Mouse (Mus musculus): ENCODE data around the gene Peak1. TPM values are rescaled to one million over a fixed set of nuclear protein-coding genes. Genes with fewer than 3 reads are reported as not detected.

Gene Peak1
- polyA plus RNA-seq, 1 experiment = 14.4 TPM

DNA sequence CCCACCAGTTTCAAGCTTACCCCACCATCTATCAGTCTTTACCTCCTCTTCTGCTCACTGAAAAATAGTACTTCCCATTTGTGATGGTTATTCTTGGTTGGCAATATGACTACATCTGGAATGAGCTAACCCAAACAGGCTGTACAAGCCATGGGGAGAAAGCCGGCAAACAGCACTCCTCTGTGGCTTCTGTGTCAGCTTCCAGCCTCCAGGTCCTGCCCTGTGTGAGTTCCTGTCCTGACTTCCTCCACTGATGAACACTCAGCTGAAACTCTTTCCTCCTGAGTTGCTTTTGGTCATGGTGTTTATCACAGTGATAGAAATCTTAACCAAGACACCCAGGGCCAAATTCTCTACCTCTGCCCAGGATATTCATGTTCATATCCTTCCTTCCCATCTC, 5.2 kb downstream of the Peak1 start:
- Histone ChIP-seq H3K79me3 (ENCODE audit: low read depth) (peaks cover 87% of the 10 kb centered on the region), H3K36me3 (ENCODE audit: control insufficient read depth, insufficient read depth) (peaks cover 16% of the 10 kb centered on the region), H3K4me3 (ENCODE audit: insufficient read depth, poor library complexity, severe bottlenecking) (no peak overlapping the region), H3K27me3 (ENCODE audit: control insufficient read depth, insufficient read depth, insufficient read length) (no peaks in the 10 kb centered on the region), H3ac (ENCODE audit: control insufficient read depth, insufficient read length, low read depth) (no peak overlapping the region), H3K79me2 (ENCODE audit: control insufficient read depth, insufficient read depth) (peaks cover 100% of the 10 kb centered on the region)
- TF ChIP-seq MYOG (IDR thresholded peaks at IDR 0.05; ENCODE audit: control insufficient read depth, extremely low read depth, insufficient read length) (no peak), MYOD1 (IDR thresholded peaks at IDR 0.05; ENCODE audit: control insufficient read depth, insufficient read length, low read depth) (no peak), CTCF (IDR thresholded peaks at IDR 0.05; ENCODE audit: control insufficient read depth, insufficient read depth, insufficient read length) (no peak), USF1 (IDR thresholded peaks at IDR 0.05; ENCODE audit: low read depth) (no peak), FOSL1 (IDR thresholded peaks at IDR 0.05; ENCODE audit: insufficient read depth, low read length, poor library complexity, severe bottlenecking) (no peak), MAX (IDR thresholded peaks at IDR 0.05) (no peak), CEBPB (IDR thresholded peaks at IDR 0.05; ENCODE audit: low read depth) (no peak)

DNA sequence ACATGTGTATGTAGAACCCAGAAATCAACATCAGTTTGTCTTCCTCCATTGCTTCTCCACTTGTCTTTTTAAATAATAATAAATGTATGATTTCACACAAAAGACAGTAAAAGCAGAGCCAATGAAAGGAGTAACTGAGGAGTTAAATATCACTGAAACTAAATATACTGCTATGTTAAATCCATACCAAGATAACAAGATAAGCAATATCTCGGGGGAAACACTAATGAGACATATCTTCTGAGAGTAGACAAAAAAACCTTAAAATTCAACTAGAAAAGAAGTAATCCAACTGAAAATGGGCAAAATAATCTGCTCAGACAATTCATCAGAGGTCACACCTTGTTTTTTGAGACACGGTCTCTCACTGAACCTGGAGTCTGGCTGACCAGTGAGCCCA, 7.9 kb downstream of the Peak1 start:
- H3K36me3 ChIP-seq (ENCODE audit: control insufficient read depth, insufficient read depth) = peaks cover 21% of the 10 kb centered on the region
- peaks cover 98% of the 10 kb centered on the region for H3K79me3 ChIP-seq (ENCODE audit: low read depth)
- no peak overlapping the region for H3ac ChIP-seq (ENCODE audit: control insufficient read depth, insufficient read length, low read depth)
- H3K4me3 ChIP-seq (ENCODE audit: insufficient read depth, poor library complexity, severe bottlenecking) = no peak overlapping the region
- TF ChIP-seq MYOG (IDR thresholded peaks at IDR 0.05; ENCODE audit: control insufficient read depth, extremely low read depth, insufficient read length) (no peak), FOSL1 (IDR thresholded peaks at IDR 0.05; ENCODE audit: insufficient read depth, low read length, poor library complexity, severe bottlenecking) (no peak), MYOD1 (IDR thresholded peaks at IDR 0.05; ENCODE audit: control insufficient read depth, insufficient read length, low read depth) (no peak), CTCF (IDR thresholded peaks at IDR 0.05; ENCODE audit: control insufficient read depth, insufficient read depth, insufficient read length) (no peak), USF1 (IDR thresholded peaks at IDR 0.05; ENCODE audit: low read depth) (no peak), MAX (IDR thresholded peaks at IDR 0.05) (no peak), CEBPB (IDR thresholded peaks at IDR 0.05; ENCODE audit: low read depth) (no peak)
- H3K79me2 ChIP-seq (ENCODE audit: control insufficient read depth, insufficient read depth) = peaks cover 100% of the 10 kb centered on the region
- H3K27me3 ChIP-seq (ENCODE audit: control insufficient read depth, insufficient read depth, insufficient read length) = no peaks in the 10 kb centered on the region

DNA sequence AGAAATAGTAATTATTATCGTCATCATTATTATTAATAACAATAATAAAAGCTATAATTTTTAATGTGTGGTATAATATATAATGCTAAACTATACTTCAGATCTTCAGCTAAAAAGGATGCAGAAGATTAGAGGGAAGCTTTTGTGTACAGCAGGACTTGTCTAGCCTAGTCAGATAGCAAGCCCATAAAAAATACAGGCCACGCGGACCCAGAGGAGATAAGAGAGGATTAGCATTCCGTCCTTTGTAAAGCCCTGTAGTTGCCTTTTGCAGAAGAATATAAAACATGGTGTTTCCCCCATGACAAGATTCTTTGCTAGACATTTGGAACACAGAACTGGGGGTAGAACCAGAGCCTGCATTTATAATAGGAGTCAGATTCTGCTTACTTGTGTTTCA, 13.2 kb downstream of the Peak1 start:
- Histone ChIP-seq H3K79me2 (ENCODE audit: control insufficient read depth, insufficient read depth) (peaks cover 100% of the 10 kb centered on the region), H3K27me3 (ENCODE audit: control insufficient read depth, insufficient read depth, insufficient read length) (no peaks in the 10 kb centered on the region), H3ac (ENCODE audit: control insufficient read depth, insufficient read length, low read depth) (no peak overlapping the region), H3K36me3 (ENCODE audit: control insufficient read depth, insufficient read depth) (peaks cover 26% of the 10 kb centered on the region), H3K79me3 (ENCODE audit: low read depth) (peaks cover 92% of the 10 kb centered on the region), H3K4me3 (ENCODE audit: insufficient read depth, poor library complexity, severe bottlenecking) (no peak overlapping the region)
- TF ChIP-seq CTCF (IDR thresholded peaks at IDR 0.05; ENCODE audit: control insufficient read depth, insufficient read depth, insufficient read length) = no peak
- TF ChIP-seq MAX (IDR thresholded peaks at IDR 0.05) = no peak
- TF ChIP-seq FOSL1 (IDR thresholded peaks at IDR 0.05; ENCODE audit: insufficient read depth, low read length, poor library complexity, severe bottlenecking) = no peak
- no peak for TF ChIP-seq MYOD1 (IDR thresholded peaks at IDR 0.05; ENCODE audit: control insufficient read depth, insufficient read length, low read depth)
- TF ChIP-seq MYOG (IDR thresholded peaks at IDR 0.05; ENCODE audit: control insufficient read depth, extremely low read depth, insufficient read length) = no peak
- TF ChIP-seq USF1 (IDR thresholded peaks at IDR 0.05; ENCODE audit: low read depth) = no peak

DNA sequence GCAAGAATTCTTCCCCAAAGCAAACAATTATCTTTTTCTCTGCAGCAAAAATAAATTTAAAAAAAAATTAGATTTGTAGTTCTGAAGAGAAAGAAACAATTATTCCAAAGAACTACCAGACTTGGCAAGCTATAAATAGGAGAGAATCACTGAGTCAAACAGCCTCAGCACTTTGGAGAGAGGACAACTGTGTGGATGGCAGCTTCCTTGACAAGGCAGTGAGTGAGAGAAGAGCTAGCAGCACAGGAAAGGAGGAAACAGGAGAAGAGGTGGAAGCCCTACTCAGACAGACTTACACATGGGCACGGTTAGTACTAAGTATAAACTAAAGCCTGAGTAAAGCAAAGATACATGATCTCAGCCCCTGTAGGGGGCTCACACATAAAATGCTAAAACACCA, 21.6 kb downstream of the Peak1 start:
- Histone ChIP-seq H3K27me3 (ENCODE audit: control insufficient read depth, insufficient read depth, insufficient read length) (no peaks in the 10 kb centered on the region), H3K79me3 (ENCODE audit: low read depth) (peaks cover 84% of the 10 kb centered on the region), H3K36me3 (ENCODE audit: control insufficient read depth, insufficient read depth) (peaks cover 11% of the 10 kb centered on the region), H3ac (ENCODE audit: control insufficient read depth, insufficient read length, low read depth) (no peak overlapping the region), H3K79me2 (ENCODE audit: control insufficient read depth, insufficient read depth) (peaks cover 100% of the 10 kb centered on the region), H3K4me3 (ENCODE audit: insufficient read depth, poor library complexity, severe bottlenecking) (no peak overlapping the region)
- no peak for TF ChIP-seq MAX (IDR thresholded peaks at IDR 0.05)
- TF ChIP-seq MYOD1 (IDR thresholded peaks at IDR 0.05; ENCODE audit: control insufficient read depth, insufficient read length, low read depth) = no peak
- no peak for TF ChIP-seq FOSL1 (IDR thresholded peaks at IDR 0.05; ENCODE audit: insufficient read depth, low read length, poor library complexity, severe bottlenecking)
- TF ChIP-seq CTCF (IDR thresholded peaks at IDR 0.05; ENCODE audit: control insufficient read depth, insufficient read depth, insufficient read length) = no peak
- TF ChIP-seq MYOG (IDR thresholded peaks at IDR 0.05; ENCODE audit: control insufficient read depth, extremely low read depth, insufficient read length) = no peak
- TF ChIP-seq CEBPB (IDR thresholded peaks at IDR 0.05; ENCODE audit: low read depth) = no peak
- TF ChIP-seq USF1 (IDR thresholded peaks at IDR 0.05; ENCODE audit: low read depth) = no peak

DNA sequence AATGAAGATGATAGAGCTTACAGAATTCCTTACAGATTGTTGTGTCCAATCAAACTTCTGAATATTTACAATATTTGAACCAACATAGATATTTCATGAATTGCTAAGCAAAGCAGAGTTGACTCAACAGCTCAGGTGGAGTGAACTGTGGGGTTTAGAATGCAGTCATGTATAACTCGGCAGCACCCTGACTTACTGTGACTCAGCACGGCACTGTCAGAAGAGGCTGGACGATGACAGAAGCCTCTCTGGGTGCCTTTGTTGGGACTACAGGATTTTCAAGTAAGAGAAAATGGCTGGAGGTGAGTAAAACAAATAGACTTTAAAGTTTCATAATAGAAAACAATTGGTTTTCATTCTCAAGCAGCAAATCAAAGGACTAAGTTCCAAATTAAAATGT, 25.0 kb downstream of the Peak1 start:
- Histone ChIP-seq H3ac (ENCODE audit: control insufficient read depth, insufficient read length, low read depth) (no peak overlapping the region), H3K79me2 (ENCODE audit: control insufficient read depth, insufficient read depth) (peaks cover 100% of the 10 kb centered on the region), H3K27me3 (ENCODE audit: control insufficient read depth, insufficient read depth, insufficient read length) (no peaks in the 10 kb centered on the region), H3K36me3 (ENCODE audit: control insufficient read depth, insufficient read depth) (peaks cover 17% of the 10 kb centered on the region), H3K79me3 (ENCODE audit: low read depth) (peaks cover 83% of the 10 kb centered on the region), H3K4me3 (ENCODE audit: insufficient read depth, poor library complexity, severe bottlenecking) (no peak overlapping the region)
- TF ChIP-seq MYOG (IDR thresholded peaks at IDR 0.05; ENCODE audit: control insufficient read depth, extremely low read depth, insufficient read length) = no peak
- TF ChIP-seq MAX (IDR thresholded peaks at IDR 0.05) = no peak
- no peak for TF ChIP-seq MYOD1 (IDR thresholded peaks at IDR 0.05; ENCODE audit: control insufficient read depth, insufficient read length, low read depth)
- no peak for TF ChIP-seq CEBPB (IDR thresholded peaks at IDR 0.05; ENCODE audit: low read depth)
- TF ChIP-seq USF1 (IDR thresholded peaks at IDR 0.05; ENCODE audit: low read depth) = no peak
- no peak for TF ChIP-seq CTCF (IDR thresholded peaks at IDR 0.05; ENCODE audit: control insufficient read depth, insufficient read depth, insufficient read length)

DNA sequence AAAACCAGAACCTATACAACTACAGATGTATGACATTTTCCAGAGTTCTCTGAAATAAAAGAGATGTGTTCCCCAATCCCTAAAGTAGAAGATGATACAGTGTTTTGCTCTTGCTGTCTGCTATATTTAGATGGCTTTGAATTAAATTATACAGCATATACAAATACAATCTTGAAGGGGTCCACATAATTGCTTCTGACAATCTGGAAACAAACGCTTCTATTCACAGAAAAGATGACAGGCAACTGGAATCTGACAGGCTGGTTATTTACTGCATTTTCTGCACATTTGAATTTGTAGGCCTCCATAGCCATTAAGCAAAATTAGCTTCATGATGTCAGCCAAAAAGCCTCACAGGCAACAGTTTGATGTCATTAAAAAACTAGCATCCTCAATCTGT, 35.1 kb downstream of the Peak1 start:
- Histone ChIP-seq H3K27me3 (ENCODE audit: control insufficient read depth, insufficient read depth, insufficient read length) (no peaks in the 10 kb centered on the region), H3K79me3 (ENCODE audit: low read depth) (peaks cover 80% of the 10 kb centered on the region), H3K79me2 (ENCODE audit: control insufficient read depth, insufficient read depth) (peaks cover 98% of the 10 kb centered on the region), H3ac (ENCODE audit: control insufficient read depth, insufficient read length, low read depth) (no peak overlapping the region), H3K4me3 (ENCODE audit: insufficient read depth, poor library complexity, severe bottlenecking) (no peak overlapping the region), H3K36me3 (ENCODE audit: control insufficient read depth, insufficient read depth) (peaks cover 8% of the 10 kb centered on the region)
- TF ChIP-seq USF1 (IDR thresholded peaks at IDR 0.05; ENCODE audit: low read depth) (no peak), MYOG (IDR thresholded peaks at IDR 0.05; ENCODE audit: control insufficient read depth, extremely low read depth, insufficient read length) (no peak), CTCF (IDR thresholded peaks at IDR 0.05; ENCODE audit: control insufficient read depth, insufficient read depth, insufficient read length) (no peak), MYOD1 (IDR thresholded peaks at IDR 0.05; ENCODE audit: control insufficient read depth, insufficient read length, low read depth) (no peak), FOSL1 (IDR thresholded peaks at IDR 0.05; ENCODE audit: insufficient read depth, low read length, poor library complexity, severe bottlenecking) (no peak), MAX (IDR thresholded peaks at IDR 0.05) (no peak), CEBPB (IDR thresholded peaks at IDR 0.05; ENCODE audit: low read depth) (no peak)

Measured in C2C12 (cell line).